Mouse (Mus musculus) kidney, postnatal 0 days (tissue): Measurements from ENCODE around the gene P4ha2. TPM values are rescaled to one million over a fixed set of nuclear protein-coding genes. Genes with fewer than 3 reads are reported as not detected.

Experiments
- ATAC-seq: fragments of 200-750 bp; cut with Nextera tagmentation; replicated peaks from 2 replicates; pipeline ENCODE4 v1.8.0; 2017; ENCODE audit warnings: low read depth, moderate number of reproducible peaks, moderate TSS enrichment, moderate library complexity; ENCODE audit not compliant: low FRiP score
- DNase-seq: peaks from one replicate; pipeline ENCODE4 v3.0.0-alpha.2; 2016; ENCODE audit warnings: low spot score
- H3K27ac ChIP-seq: fragments of 300-500 bp; sonication (generic); 2 replicates; pipeline ENCODE4 v1.5.1; 2014; ENCODE audit warnings: mild to moderate bottlenecking
- H3K27me3 ChIP-seq: fragments of 300-500 bp; sonication (generic); 2 replicates; pipeline ENCODE4 v1.6.1; 2014; ENCODE audit warnings: low read length, mixed read lengths; ENCODE audit not compliant: insufficient read depth
- H3K36me3 ChIP-seq: fragments of 300-500 bp; sonication (generic); 2 replicates; pipeline ENCODE4 v1.6.1; 2014; ENCODE audit warnings: low read length, mixed read lengths; ENCODE audit not compliant: insufficient read depth
- H3K4me1 ChIP-seq: fragments of 300-500 bp; sonication (generic); replicated peaks from 2 replicates; pipeline ENCODE4 v1.6.1; 2014; ENCODE audit warnings: antibody characterized with exemption, low read length, mixed read lengths; ENCODE audit not compliant: insufficient read depth
- H3K4me2 ChIP-seq: fragments of 300-500 bp; sonication (generic); 2 replicates; pipeline ENCODE4 v1.6.1; 2014; ENCODE audit warnings: mild to moderate bottlenecking, low read length, moderate library complexity, mixed read lengths
- H3K4me3 ChIP-seq: fragments of 300-500 bp; sonication (generic); replicated peaks from 2 replicates; pipeline ENCODE4 v1.5.1; 2014; ENCODE audit warnings: low read depth, low read length
- H3K9ac ChIP-seq: fragments of 300-500 bp; sonication (generic); 2 replicates; pipeline ENCODE4 v1.6.1; 2014; ENCODE audit warnings: low read depth, low read length
- H3K9me3 ChIP-seq: fragments of 300-500 bp; sonication (generic); replicated peaks from 2 replicates; pipeline ENCODE4 v1.6.1; 2016; ENCODE audit warnings: low read length, inconsistent platforms, mixed read lengths
- CTCF ChIP-seq: IDR thresholded peaks from 2 replicates; pipeline ENCODE4 v1.5.1; 2016; ENCODE audit warnings: antibody characterized with exemption, low read depth, mild to moderate bottlenecking, moderate library complexity
- WGBS: fragments of 180-500 bp; shearing (Covaris S2); extraction: QIAGEN DNeasy Blood & Tissue Kit; methylation state at CpG from one replicate; pipeline ENCODE4 v1.1.7; 2014; 5-methylcytosine and 5-hydroxymethylcytosine counted together
- polyA plus RNA-seq: library from polyadenylated mRNA; unstranded; fragments of >200 nt; fragmentation: Nextera tagmentation; extraction: Ambion mirVana; gene quantifications from 2 replicates; pipeline ENCODE4 v1.2.1, GENCODE M21; 2015

Gene P4ha2
- polyA plus RNA-seq = 11.2 and 13.9 TPM in 2 replicates

- peak within 1 kb of the TSS; percentile 64 for H3K4me3 ChIP-seq
- no peaks in the 10 kb centered on the region for H3K36me3 ChIP-seq
- no peak for DNase-seq
- H3K9me3 ChIP-seq = no peaks in the 10 kb centered on the region
- no peaks in the 10 kb centered on the region for H3K27me3 ChIP-seq
- peaks cover 8% of the 10 kb centered on the region; the same call in 1 of the 2 replicates for H3K4me1 ChIP-seq
- peak; percentile 29; the same call in 1 of the 2 replicates for ATAC-seq
- H3K4me2 ChIP-seq = peak within 1 kb of the TSS; percentile 81
- WGBS = 47% methylated on average over 10 of the region's 10 CpGs
- H3K9ac ChIP-seq = peak within 1 kb of the TSS; percentile 73
- no peak within 1 kb of the TSS for H3K27ac ChIP-seq
- no peak for TF ChIP-seq CTCF
Observed at GRCm38 (mm10) chr11:54100045-54100691, at the start of gene P4ha2. TSS of gene P4ha2 (plus strand) at chr11:54100095.

- no peak overlapping the region for H3K4me2 ChIP-seq
- TF ChIP-seq CTCF = no peak
- no peaks in the 10 kb centered on the region for H3K4me1 ChIP-seq
- 83% methylated on average over 2 of the region's 2 CpGs for WGBS
- no peak overlapping the region for H3K27ac ChIP-seq
- H3K9me3 ChIP-seq = no peaks in the 10 kb centered on the region
- H3K4me3 ChIP-seq = no peak overlapping the region
- no peaks in the 10 kb centered on the region for H3K27me3 ChIP-seq
- ATAC-seq (no peak), DNase-seq (no peak)
- no peak overlapping the region for H3K9ac ChIP-seq
- H3K36me3 ChIP-seq = no peaks in the 10 kb centered on the region
Observed at GRCm38 (mm10) chr11:54050205-54050604, 49.7 kb upstream of the P4ha2 start.

- Histone ChIP-seq H3K4me3 (no peak overlapping the region), H3K4me1 (no peaks in the 10 kb centered on the region), H3K9ac (no peak overlapping the region), H3K27ac (no peak overlapping the region), H3K27me3 (no peaks in the 10 kb centered on the region), H3K36me3 (no peaks in the 10 kb centered on the region), H3K4me2 (no peak overlapping the region), H3K9me3 (no peaks in the 10 kb centered on the region)
- 51% methylated on average over 7 of the region's 7 CpGs for WGBS
- TF ChIP-seq CTCF = no peak
- DNase-seq (no peak), ATAC-seq (peak; percentile 86)
Observed at GRCm38 (mm10) chr11:54051161-54051560, 48.7 kb upstream of the P4ha2 start.

- Histone ChIP-seq H3K27me3 (no peaks in the 10 kb centered on the region), H3K4me2 (no peak overlapping the region), H3K4me1 (no peaks in the 10 kb centered on the region), H3K4me3 (no peak overlapping the region), H3K9me3 (no peaks in the 10 kb centered on the region), H3K9ac (no peak overlapping the region), H3K36me3 (no peaks in the 10 kb centered on the region), H3K27ac (no peak overlapping the region)
- TF ChIP-seq CTCF = no peak
- no peak for ATAC-seq
- 93% methylated on average over 5 of the region's 5 CpGs for whole genome bisulfite sequencing
- no peak for DNase-seq
Observed at GRCm38 (mm10) chr11:54052128-54052527, 47.8 kb upstream of the P4ha2 start.

- H3K4me3 ChIP-seq = no peak overlapping the region
- peak; percentile 72 for DNase-seq
- WGBS = 73% methylated on average over 7 of the region's 7 CpGs
- no peak overlapping the region for H3K4me2 ChIP-seq
- no peaks in the 10 kb centered on the region for H3K27me3 ChIP-seq
- TF ChIP-seq CTCF = no peak
- H3K9ac ChIP-seq = no peak overlapping the region
- H3K36me3 ChIP-seq = no peaks in the 10 kb centered on the region
- no peak overlapping the region for H3K27ac ChIP-seq
- no peaks in the 10 kb centered on the region for H3K9me3 ChIP-seq
- no peaks in the 10 kb centered on the region for H3K4me1 ChIP-seq
- ATAC-seq = no peak
Observed at GRCm38 (mm10) chr11:54053090-54053489, 46.8 kb upstream of the P4ha2 start.

GRCm38 (mm10) chr11:54054257-54054656, 45.6 kb upstream of the P4ha2 start:
- Histone ChIP-seq H3K36me3 (no peaks in the 10 kb centered on the region), H3K4me1 (no peaks in the 10 kb centered on the region; the same call in 1 of the 2 replicates), H3K27ac (no peak overlapping the region), H3K4me2 (no peak overlapping the region), H3K4me3 (no peak overlapping the region), H3K27me3 (no peaks in the 10 kb centered on the region), H3K9ac (no peak overlapping the region), H3K9me3 (no peaks in the 10 kb centered on the region)
- 27% methylated on average over 6 of the region's 6 CpGs for WGBS
- DNase-seq = peak; percentile 90
- peak; percentile 21; the same call in 1 of the 2 replicates for ATAC-seq
- TF ChIP-seq CTCF = peak; percentile 81

GRCm38 (mm10) chr11:54056132-54056531, 43.8 kb upstream of the P4ha2 start:
- H3K27ac ChIP-seq = no peak overlapping the region
- H3K4me1 ChIP-seq = peaks cover 10% of the 10 kb centered on the region
- 65% methylated on average over 8 of the region's 8 CpGs for WGBS
- H3K4me2 ChIP-seq = no peak overlapping the region
- peak; percentile 22; the same call in 1 of the 2 replicates for TF ChIP-seq CTCF
- no peaks in the 10 kb centered on the region for H3K9me3 ChIP-seq
- H3K36me3 ChIP-seq = no peaks in the 10 kb centered on the region
- ATAC-seq = no peak
- no peak for DNase-seq
- H3K27me3 ChIP-seq = no peaks in the 10 kb centered on the region
- no peak overlapping the region for H3K9ac ChIP-seq
- no peak overlapping the region for H3K4me3 ChIP-seq
